Mouse (Mus musculus) megakaryocyte, embryonic 14.5 days (primary cell): ENCODE results near the gene Sergef. TPM values are rescaled to one million over a fixed set of nuclear protein-coding genes. Genes with fewer than 3 reads are reported as not detected.

Experiments used
- H3K27me3 ChIP-seq: replicated peaks from 2 replicates; pipeline ENCODE3; 2012; ENCODE audit warnings: inconsistent platforms
- H3K36me3 ChIP-seq: replicated peaks from 2 replicates; pipeline ENCODE3; 2012; ENCODE audit warnings: low read length, inconsistent platforms, mixed read lengths
- H3K4me1 ChIP-seq: 2 replicates; pipeline ENCODE4 v1.6.1; 2012; ENCODE audit warnings: inconsistent platforms
- H3K4me3 ChIP-seq: replicated peaks from 2 replicates; pipeline ENCODE3; 2012; ENCODE audit warnings: moderate library complexity, mild to moderate bottlenecking, inconsistent platforms
- H3K9me3 ChIP-seq: 2 replicates; pipeline ENCODE4 v1.6.1; 2012; ENCODE audit warnings: inconsistent platforms
- FLI1 ChIP-seq: IDR thresholded peaks from 2 replicates; pipeline ENCODE4 v1.6.1; 2012; ENCODE audit warnings: low read length, inconsistent platforms, mixed read lengths
- GATA1 ChIP-seq: IDR thresholded peaks from 3 replicates; pipeline ENCODE4 v1.6.1; 2012; ENCODE audit warnings: mixed read lengths, low read length, inconsistent platforms, borderline replicate concordance
- polyA plus RNA-seq: library from polyadenylated mRNA; stranded (reverse); fragments of >175 nt; gene quantifications from 2 replicates; pipeline ENCODE4 v1.2.3, GENCODE M21; 2012; ENCODE audit warnings: low replicate concordance; ENCODE audit not compliant: insufficient read depth

Gene Sergef
- polyA plus RNA-seq, 1 experiment: 2.4 TPM

DNA sequence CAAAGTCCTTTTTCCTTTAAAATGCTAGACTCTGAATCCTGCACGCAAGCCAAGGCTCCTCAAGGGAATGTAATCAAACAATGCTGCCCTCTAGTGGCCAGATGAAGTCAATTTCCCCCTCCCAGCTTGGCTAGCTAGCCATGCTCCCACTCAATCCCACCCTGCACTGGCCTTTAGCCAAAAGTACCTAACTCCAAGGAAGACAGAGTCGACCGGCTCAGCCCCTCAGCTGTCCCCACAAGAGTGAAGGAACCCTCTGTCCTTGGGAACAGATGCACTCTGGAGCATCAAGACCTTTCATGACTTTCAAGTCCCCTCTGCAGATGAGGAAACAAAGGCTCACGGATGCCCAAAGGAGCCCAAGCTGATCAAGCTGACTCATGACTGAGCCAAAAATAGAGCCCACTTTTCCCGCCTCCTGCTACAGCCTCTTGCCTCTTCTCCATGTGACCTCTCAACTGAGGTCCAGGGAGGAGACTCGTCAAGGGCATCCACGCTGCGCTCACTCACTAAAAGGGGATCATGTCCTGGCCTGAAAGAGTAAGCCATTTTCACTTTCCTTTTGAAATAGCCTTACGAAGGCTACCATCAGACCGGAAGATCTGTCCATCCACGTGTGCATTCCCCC is 32.1 kb downstream of the Sergef start:
- Histone ChIP-seq H3K36me3 (peaks cover 20% of the 10 kb centered on the region), H3K4me1 (peaks cover 30% of the 10 kb centered on the region), H3K27me3 (no peaks in the 10 kb centered on the region), H3K9me3 (no peaks in the 10 kb centered on the region), H3K4me3 (peak overlapping the region; percentile 26)
- no peak for TF ChIP-seq FLI1
- TF ChIP-seq GATA1: no peak

GRCm38 (mm10) chr7:46607031-46607426 is 32.6 kb downstream of the Sergef start:
- Histone ChIP-seq H3K27me3 (no peaks in the 10 kb centered on the region), H3K36me3 (peaks cover 15% of the 10 kb centered on the region), H3K9me3 (no peaks in the 10 kb centered on the region), H3K4me3 (peak overlapping the region; percentile 82), H3K4me1 (peaks cover 33% of the 10 kb centered on the region)
- no peak for TF ChIP-seq FLI1
- no peak for TF ChIP-seq GATA1

GRCm38 (mm10) chr7:46606391-46607030 is 33.1 kb downstream of the Sergef start:
- no peak for TF ChIP-seq FLI1
- no peak for TF ChIP-seq GATA1
- Histone ChIP-seq H3K4me1 (peaks cover 38% of the 10 kb centered on the region), H3K36me3 (peaks cover 11% of the 10 kb centered on the region), H3K27me3 (no peaks in the 10 kb centered on the region), H3K4me3 (peak overlapping the region; percentile 14), H3K9me3 (no peaks in the 10 kb centered on the region)

GRCm38 (mm10) chr7:46603051-46603450 is 36.6 kb downstream of the Sergef start:
- Histone ChIP-seq H3K9me3 (no peaks in the 10 kb centered on the region), H3K36me3 (peaks cover 10% of the 10 kb centered on the region), H3K4me1 (peaks cover 33% of the 10 kb centered on the region), H3K27me3 (no peaks in the 10 kb centered on the region), H3K4me3 (no peak overlapping the region)
- TF ChIP-seq GATA1 (no peak), FLI1 (no peak)

GRCm38 (mm10) chr7:46602079-46602478 is 37.5 kb downstream of the Sergef start:
- Histone ChIP-seq H3K27me3 (no peaks in the 10 kb centered on the region), H3K4me1 (peaks cover 24% of the 10 kb centered on the region), H3K9me3 (peaks cover 5% of the 10 kb centered on the region), H3K36me3 (peaks cover 10% of the 10 kb centered on the region), H3K4me3 (no peak overlapping the region)
- no peak for TF ChIP-seq FLI1
- no peak for TF ChIP-seq GATA1

DNA sequence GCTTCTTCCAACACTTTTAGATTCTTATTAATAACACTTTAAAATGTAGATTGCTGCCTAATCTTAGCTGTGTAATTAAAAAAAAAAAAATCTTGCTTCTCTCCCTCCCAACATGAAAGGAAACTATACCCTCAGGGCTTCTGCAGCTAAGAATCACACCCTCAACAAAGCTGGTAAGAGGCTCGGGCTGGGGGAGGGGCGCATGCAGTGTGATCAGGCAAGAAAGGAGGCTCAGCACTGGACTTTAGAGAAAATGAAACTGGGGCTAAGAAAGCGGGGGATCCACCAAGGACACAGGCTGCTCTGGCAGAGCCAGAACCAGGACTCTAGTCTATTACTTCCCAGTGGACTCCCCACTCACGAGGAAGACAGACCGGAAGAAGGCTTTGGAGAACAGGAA is 38.5 kb downstream of the Sergef start:
- peaks cover 10% of the 10 kb centered on the region for H3K36me3 ChIP-seq
- H3K4me3 ChIP-seq: no peak overlapping the region
- H3K27me3 ChIP-seq: no peaks in the 10 kb centered on the region
- H3K4me1 ChIP-seq: peaks cover 14% of the 10 kb centered on the region
- TF ChIP-seq FLI1 (no peak), GATA1 (no peak)
- peaks cover 8% of the 10 kb centered on the region for H3K9me3 ChIP-seq

- Histone ChIP-seq H3K4me3 (no peak overlapping the region), H3K36me3 (no peaks in the 10 kb centered on the region), H3K4me1 (peaks cover 9% of the 10 kb centered on the region), H3K9me3 (peaks cover 8% of the 10 kb centered on the region), H3K27me3 (no peaks in the 10 kb centered on the region)
- TF ChIP-seq GATA1 (no peak), FLI1 (no peak)
Measured at GRCm38 (mm10) chr7:46597006-46597405, 42.6 kb downstream of the Sergef start.

DNA sequence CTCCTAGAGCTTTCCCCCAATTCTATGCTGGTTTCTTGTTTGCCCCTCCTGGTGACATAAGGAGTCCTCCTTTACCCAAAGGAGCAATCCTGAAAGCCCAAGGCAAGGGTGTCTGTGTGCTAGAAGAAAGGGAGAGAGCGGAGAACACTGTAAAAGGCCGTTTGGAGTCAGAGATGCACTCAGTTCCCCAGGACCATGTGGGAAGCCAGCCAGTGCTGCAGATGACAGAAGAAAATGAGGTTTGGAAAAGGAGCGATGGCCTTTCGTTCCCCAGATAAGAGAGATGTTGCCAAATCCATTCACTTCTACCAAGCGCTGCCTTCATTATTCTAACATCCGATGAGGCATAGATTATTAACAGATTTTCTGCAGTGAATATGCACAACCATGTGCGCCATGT is 48.1 kb downstream of the Sergef start:
- no peaks in the 10 kb centered on the region for H3K9me3 ChIP-seq
- H3K36me3 ChIP-seq: peaks cover 12% of the 10 kb centered on the region
- no peak overlapping the region for H3K4me3 ChIP-seq
- H3K4me1 ChIP-seq: peaks cover 35% of the 10 kb centered on the region
- TF ChIP-seq GATA1 (no peak), FLI1 (no peak)
- peaks cover 1% of the 10 kb centered on the region for H3K27me3 ChIP-seq

DNA sequence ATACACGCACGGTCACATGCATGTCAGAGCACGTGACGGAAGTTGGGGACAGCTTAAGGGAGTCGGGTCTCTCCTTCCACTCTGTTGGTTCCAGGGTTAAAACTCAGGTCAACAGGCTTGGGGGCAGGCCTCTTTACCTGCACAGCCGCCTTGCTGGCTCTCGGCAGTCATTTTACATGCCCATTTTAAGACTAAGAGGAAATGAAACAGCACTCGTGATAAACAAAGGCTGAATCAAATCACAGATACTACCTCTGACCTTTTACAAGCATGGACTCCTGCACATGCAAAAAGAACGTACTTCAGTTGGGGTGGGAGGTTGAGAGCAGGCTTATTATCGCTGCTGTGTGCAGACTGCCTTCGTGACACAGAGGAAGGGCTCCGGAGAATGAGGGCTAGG is 50.4 kb downstream of the Sergef start:
- Histone ChIP-seq H3K9me3 (no peaks in the 10 kb centered on the region), H3K36me3 (peaks cover 15% of the 10 kb centered on the region), H3K4me1 (peaks cover 55% of the 10 kb centered on the region), H3K27me3 (peaks cover 4% of the 10 kb centered on the region), H3K4me3 (no peak overlapping the region)
- TF ChIP-seq FLI1: no peak
- TF ChIP-seq GATA1: no peak

GRCm38 (mm10) chr7:46588005-46588404 is 51.6 kb downstream of the Sergef start:
- H3K9me3 ChIP-seq: no peaks in the 10 kb centered on the region
- peaks cover 5% of the 10 kb centered on the region for H3K27me3 ChIP-seq
- H3K4me3 ChIP-seq: peak overlapping the region; percentile 70
- peaks cover 15% of the 10 kb centered on the region for H3K36me3 ChIP-seq
- H3K4me1 ChIP-seq: peaks cover 55% of the 10 kb centered on the region
- no peak for TF ChIP-seq GATA1
- no peak for TF ChIP-seq FLI1
